Mouse (Mus musculus): ENCODE data around the gene Dnajb14. TPM values are rescaled to one million over a fixed set of nuclear protein-coding genes. Genes with fewer than 3 reads are reported as not detected.

The Dnajb14 gene
- polyA plus RNA-seq, 1 experiment from 2014 or later: 13.9 TPM

DNA sequence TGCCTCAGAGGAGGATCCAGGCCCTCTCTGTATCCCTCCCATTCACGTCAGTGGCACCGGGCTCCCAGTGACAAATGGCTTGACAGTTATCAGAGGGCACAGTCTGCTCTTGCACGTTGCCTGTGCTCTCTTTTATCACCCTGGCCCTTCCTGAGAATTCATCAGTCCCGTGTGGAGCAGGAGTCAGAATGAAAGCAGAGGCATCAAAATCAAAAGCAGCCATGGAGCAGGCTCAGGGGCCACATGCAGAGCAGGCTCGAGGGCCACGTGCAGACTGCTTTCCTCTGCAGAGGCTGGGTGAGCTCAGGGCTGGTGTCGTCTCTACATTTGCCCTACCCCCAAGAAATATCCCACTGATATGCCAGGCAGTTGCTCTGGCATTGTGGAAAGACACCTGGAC, 84.3 kb downstream of the Dnajb14 start:
- no peak overlapping the region for H3K4me3 ChIP-seq (ENCODE audit: low read length)
- H3K27me3 ChIP-seq (replicated peaks; ENCODE audit: control insufficient read depth, insufficient read depth, low read length): no peaks in the 10 kb centered on the region
- H3K4me1 ChIP-seq (ENCODE audit: control insufficient read depth, insufficient read depth, low read depth, low read length): peaks cover 3% of the 10 kb centered on the region
- 37% methylated on average over 7 of the region's 7 CpGs for WGBS
- no peaks in the 10 kb centered on the region for H3K36me3 ChIP-seq (ENCODE audit: control insufficient read depth, insufficient read depth, low read length)
- peak; percentile 4; the same call in 1 of the 2 replicates for ATAC-seq
- H3K9ac ChIP-seq (ENCODE audit: low read depth, low read length): no peak overlapping the region
- no peak overlapping the region for H3K4me2 ChIP-seq (ENCODE audit: low read length)
- 0 out of 2 replicates have a peak overlapping the region, but pooled peaks have one; percentile 64 for H3K27ac ChIP-seq (ENCODE audit: low read depth, low read length)
- H3K9me3 ChIP-seq (ENCODE audit: control insufficient read depth, low read length): no peaks in the 10 kb centered on the region

DNA sequence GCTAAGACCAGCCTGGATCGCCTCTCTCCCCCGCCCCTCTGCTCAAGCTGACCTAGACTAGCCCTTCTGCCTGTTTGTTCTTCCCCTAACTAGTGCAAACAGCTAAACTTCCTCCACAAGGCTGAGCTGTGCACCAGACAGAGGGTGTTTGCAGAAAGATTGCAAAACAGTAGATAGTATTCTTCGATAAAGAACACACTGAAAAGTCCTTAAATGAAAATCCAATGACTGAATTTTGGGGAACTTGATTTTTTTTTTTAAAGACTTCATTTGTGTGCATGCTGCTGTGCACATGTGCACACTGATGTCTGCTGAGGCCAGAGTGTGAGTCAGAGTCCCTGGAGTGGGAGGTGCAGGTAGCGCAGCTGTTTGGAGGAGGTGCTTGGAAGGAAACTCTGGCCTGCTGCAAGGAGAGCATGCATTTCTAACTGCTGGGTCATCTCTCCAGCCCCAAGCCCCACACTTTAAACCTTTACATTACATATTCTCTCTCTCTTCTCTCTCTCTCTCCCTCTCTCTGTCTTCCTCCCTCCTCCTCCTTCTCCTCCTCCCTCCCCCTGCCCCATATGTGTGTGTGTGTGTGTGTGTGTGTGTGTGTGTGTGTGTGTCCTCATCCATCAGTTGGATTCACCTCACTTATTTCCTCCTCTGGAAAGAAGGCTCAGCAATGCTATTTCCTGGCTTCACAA, 84.9 kb downstream of the Dnajb14 start:
- H3K9ac ChIP-seq (ENCODE audit: low read depth, low read length): no peak overlapping the region
- no peak overlapping the region for H3K4me3 ChIP-seq (ENCODE audit: low read length)
- H3K9me3 ChIP-seq (ENCODE audit: control insufficient read depth, low read length): no peaks in the 10 kb centered on the region
- no peaks in the 10 kb centered on the region for H3K36me3 ChIP-seq (ENCODE audit: control insufficient read depth, insufficient read depth, low read length)
- peak overlapping the region; percentile 64 for H3K27ac ChIP-seq (ENCODE audit: low read depth, low read length)
- peak; percentile 78 for ATAC-seq
- H3K27me3 ChIP-seq (replicated peaks; ENCODE audit: control insufficient read depth, insufficient read depth, low read length): no peaks in the 10 kb centered on the region
- 76% methylated on average over 4 of the region's 4 CpGs for WGBS
- H3K4me1 ChIP-seq (ENCODE audit: control insufficient read depth, insufficient read depth, low read depth, low read length): peaks cover 3% of the 10 kb centered on the region
- H3K4me2 ChIP-seq (ENCODE audit: low read length): peak overlapping the region; percentile 25; the same call in 1 of the 2 replicates

- Histone ChIP-seq H3K4me3 (ENCODE audit: low read length) (no peak overlapping the region), H3K27ac (ENCODE audit: low read depth, low read length) (peak overlapping the region; percentile 64; the same call in 1 of the 2 replicates), H3K4me1 (ENCODE audit: control insufficient read depth, insufficient read depth, low read depth, low read length) (peaks cover 3% of the 10 kb centered on the region), H3K36me3 (ENCODE audit: control insufficient read depth, insufficient read depth, low read length) (no peaks in the 10 kb centered on the region), H3K4me2 (ENCODE audit: low read length) (peak overlapping the region; percentile 25; the same call in 1 of the 2 replicates), H3K27me3 (replicated peaks; ENCODE audit: control insufficient read depth, insufficient read depth, low read length) (no peaks in the 10 kb centered on the region), H3K9ac (ENCODE audit: low read depth, low read length) (no peak overlapping the region), H3K9me3 (ENCODE audit: control insufficient read depth, low read length) (no peaks in the 10 kb centered on the region)
- peak; percentile 94 for ATAC-seq
- WGBS: 63% methylated on average over 14 of the region's 14 CpGs
Measured at GRCm38 (mm10) chr3:137952914-137953880, 85.7 kb downstream of the Dnajb14 start.

- H3K4me1 ChIP-seq (ENCODE audit: control insufficient read depth, insufficient read depth, low read depth, low read length): peaks cover 3% of the 10 kb centered on the region
- H3K9me3 ChIP-seq (ENCODE audit: control insufficient read depth, low read length): no peaks in the 10 kb centered on the region
- H3K27me3 ChIP-seq (replicated peaks; ENCODE audit: control insufficient read depth, insufficient read depth, low read length): no peaks in the 10 kb centered on the region
- no peak overlapping the region for H3K9ac ChIP-seq (ENCODE audit: low read depth, low read length)
- no peaks in the 10 kb centered on the region for H3K36me3 ChIP-seq (ENCODE audit: control insufficient read depth, insufficient read depth, low read length)
- H3K27ac ChIP-seq (ENCODE audit: low read depth, low read length): no peak overlapping the region
- no peak overlapping the region for H3K4me2 ChIP-seq (ENCODE audit: low read length)
- no peak for ATAC-seq
- H3K4me3 ChIP-seq (ENCODE audit: low read length): no peak overlapping the region
- WGBS: 70% methylated on average over 23 of the region's 23 CpGs
Measured at GRCm38 (mm10) chr3:137954256-137954916, 86.9 kb downstream of the Dnajb14 start.

DNA sequence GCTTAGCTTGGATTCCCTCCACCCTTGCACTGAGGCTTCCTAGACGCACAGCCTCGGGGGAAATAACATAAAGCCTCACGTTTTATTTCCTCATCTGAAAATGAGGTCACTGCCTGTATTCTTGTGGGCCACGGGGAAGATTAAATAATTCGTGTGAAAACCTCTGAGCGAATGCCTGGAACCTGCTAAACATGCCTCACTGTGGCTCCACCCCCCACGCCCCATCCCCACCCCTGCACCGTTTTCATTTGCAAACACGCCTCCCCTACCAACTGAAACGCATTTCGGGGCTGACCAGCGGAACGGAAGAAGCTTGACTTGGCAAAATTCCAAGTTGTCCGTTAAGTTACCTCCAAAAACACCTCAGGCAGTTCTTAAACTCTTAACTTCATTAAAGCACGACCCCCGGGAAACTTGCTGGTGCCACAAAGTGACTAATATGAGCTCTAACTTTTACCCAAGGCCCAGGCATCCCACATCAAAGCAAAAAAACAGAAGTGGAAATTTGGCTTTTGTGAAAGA, 88.1 kb downstream of the Dnajb14 start:
- no peak overlapping the region for H3K4me3 ChIP-seq (ENCODE audit: low read length)
- H3K27ac ChIP-seq (ENCODE audit: low read depth, low read length): no peak overlapping the region
- no peaks in the 10 kb centered on the region for H3K9me3 ChIP-seq (ENCODE audit: control insufficient read depth, low read length)
- whole genome bisulfite sequencing: 19% methylated on average over 16 of the region's 16 CpGs
- H3K4me1 ChIP-seq (ENCODE audit: control insufficient read depth, insufficient read depth, low read depth, low read length): peaks cover 3% of the 10 kb centered on the region
- H3K4me2 ChIP-seq (ENCODE audit: low read length): peak overlapping the region; percentile 36
- H3K9ac ChIP-seq (ENCODE audit: low read depth, low read length): no peak overlapping the region
- H3K27me3 ChIP-seq (replicated peaks; ENCODE audit: control insufficient read depth, insufficient read depth, low read length): no peaks in the 10 kb centered on the region
- ATAC-seq: no peak
- H3K36me3 ChIP-seq (ENCODE audit: control insufficient read depth, insufficient read depth, low read length): no peaks in the 10 kb centered on the region

DNA sequence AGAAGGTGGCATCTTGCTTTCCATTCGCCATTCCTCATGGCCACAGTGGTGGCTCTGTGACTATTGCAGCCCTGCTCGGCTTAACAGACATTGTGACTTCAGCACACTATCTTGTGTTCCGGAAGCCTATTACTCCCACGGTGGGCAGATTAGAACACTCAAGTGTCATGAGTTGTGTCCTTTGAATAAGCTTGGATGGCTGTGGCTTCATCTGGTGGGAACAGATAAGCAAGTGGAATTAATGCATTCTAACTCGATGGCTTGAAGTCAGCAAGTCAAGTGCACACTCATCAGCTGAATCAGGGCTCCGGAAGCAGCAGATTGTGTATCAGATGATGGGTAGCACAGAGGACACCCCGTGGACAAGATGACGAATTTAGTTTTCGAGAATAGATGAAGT, 90.4 kb downstream of the Dnajb14 start:
- Histone ChIP-seq H3K4me2 (ENCODE audit: low read length) (no peak overlapping the region), H3K27me3 (replicated peaks; ENCODE audit: control insufficient read depth, insufficient read depth, low read length) (no peaks in the 10 kb centered on the region), H3K27ac (ENCODE audit: low read depth, low read length) (no peak overlapping the region), H3K36me3 (ENCODE audit: control insufficient read depth, insufficient read depth, low read length) (no peaks in the 10 kb centered on the region), H3K4me3 (ENCODE audit: low read length) (no peak overlapping the region), H3K9ac (ENCODE audit: low read depth, low read length) (no peak overlapping the region), H3K9me3 (ENCODE audit: control insufficient read depth, low read length) (no peaks in the 10 kb centered on the region), H3K4me1 (ENCODE audit: control insufficient read depth, insufficient read depth, low read depth, low read length) (no peaks in the 10 kb centered on the region; the same call in none of the 2 replicates)
- no peak for ATAC-seq
- WGBS: 91% methylated on average over 9 of the region's 9 CpGs

DNA sequence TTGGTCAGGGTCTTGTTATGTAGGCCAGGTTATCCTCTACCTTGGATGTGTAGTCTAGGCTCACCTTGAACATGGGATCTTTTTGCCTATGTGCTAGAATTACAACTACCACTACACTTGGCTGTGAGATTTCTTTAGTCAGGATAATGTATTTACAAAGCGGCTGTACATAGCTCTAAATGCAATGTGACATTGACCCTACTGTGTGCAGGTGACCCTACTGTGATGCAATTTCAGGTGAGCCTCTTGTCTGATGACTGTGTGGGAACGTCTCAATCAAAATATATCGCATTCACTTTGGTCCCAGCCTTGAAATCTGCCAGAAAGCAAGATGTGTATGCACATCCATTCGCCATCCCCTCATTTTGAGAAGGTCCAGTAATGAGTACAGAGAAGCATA, 90.9 kb downstream of the Dnajb14 start:
- Histone ChIP-seq H3K9me3 (ENCODE audit: control insufficient read depth, low read length) (no peaks in the 10 kb centered on the region), H3K4me3 (ENCODE audit: low read length) (no peak overlapping the region), H3K27ac (ENCODE audit: low read depth, low read length) (no peak overlapping the region), H3K36me3 (ENCODE audit: control insufficient read depth, insufficient read depth, low read length) (no peaks in the 10 kb centered on the region), H3K4me1 (ENCODE audit: control insufficient read depth, insufficient read depth, low read depth, low read length) (no peaks in the 10 kb centered on the region; the same call in 1 of the 2 replicates), H3K4me2 (ENCODE audit: low read length) (no peak overlapping the region), H3K9ac (ENCODE audit: low read depth, low read length) (no peak overlapping the region), H3K27me3 (replicated peaks; ENCODE audit: control insufficient read depth, insufficient read depth, low read length) (no peaks in the 10 kb centered on the region)
- no peak for ATAC-seq
- 95% methylated on average over 4 of the region's 4 CpGs for WGBS

- H3K27ac ChIP-seq (ENCODE audit: low read depth, low read length): no peak overlapping the region
- H3K27me3 ChIP-seq (replicated peaks; ENCODE audit: control insufficient read depth, insufficient read depth, low read length): no peaks in the 10 kb centered on the region
- no peak overlapping the region for H3K4me3 ChIP-seq (ENCODE audit: low read length)
- no peaks in the 10 kb centered on the region for H3K36me3 ChIP-seq (ENCODE audit: control insufficient read depth, insufficient read depth, low read length)
- H3K9ac ChIP-seq (ENCODE audit: low read depth, low read length): no peak overlapping the region
- ATAC-seq: no peak
- H3K4me1 ChIP-seq (ENCODE audit: control insufficient read depth, insufficient read depth, low read depth, low read length): no peaks in the 10 kb centered on the region; the same call in 1 of the 2 replicates
- H3K9me3 ChIP-seq (ENCODE audit: control insufficient read depth, low read length): no peaks in the 10 kb centered on the region
- WGBS: 80% methylated on average over 4 of the region's 4 CpGs
- no peak overlapping the region for H3K4me2 ChIP-seq (ENCODE audit: low read length)
Measured at GRCm38 (mm10) chr3:137959456-137959855, 92.0 kb downstream of the Dnajb14 start.
